Mouse (Mus musculus) heart, postnatal 36 days (tissue): ENCODE measurements around the gene Dnah10. TPM values are rescaled to one million over a fixed set of nuclear protein-coding genes. Genes with fewer than 3 reads are reported as not detected.
A peak's percentile ranks its signal among the peaks of the same experiment; 100 is the strongest.

Source experiments
- DNase-seq, 2 experiments: peaks; one replicate each; pipeline ENCODE4 v3.0.0; 2021 to 2022
- intact Hi-C: fragments of 180-260 bp; cut with DNase I; formaldehyde crosslinking; loops from one replicate; pipeline ENCODE4 v1.15.1; 2025
- total RNA-seq, 2 experiments: library from RNA; stranded (reverse); gene quantifications; 2 replicates each; pipeline ENCODE4 v1.2.3; 2021

Dnah10 gene
- total RNA-seq, 2 experiments from 2014 or later = 0.06 TPM; not detected in 1

DNA sequence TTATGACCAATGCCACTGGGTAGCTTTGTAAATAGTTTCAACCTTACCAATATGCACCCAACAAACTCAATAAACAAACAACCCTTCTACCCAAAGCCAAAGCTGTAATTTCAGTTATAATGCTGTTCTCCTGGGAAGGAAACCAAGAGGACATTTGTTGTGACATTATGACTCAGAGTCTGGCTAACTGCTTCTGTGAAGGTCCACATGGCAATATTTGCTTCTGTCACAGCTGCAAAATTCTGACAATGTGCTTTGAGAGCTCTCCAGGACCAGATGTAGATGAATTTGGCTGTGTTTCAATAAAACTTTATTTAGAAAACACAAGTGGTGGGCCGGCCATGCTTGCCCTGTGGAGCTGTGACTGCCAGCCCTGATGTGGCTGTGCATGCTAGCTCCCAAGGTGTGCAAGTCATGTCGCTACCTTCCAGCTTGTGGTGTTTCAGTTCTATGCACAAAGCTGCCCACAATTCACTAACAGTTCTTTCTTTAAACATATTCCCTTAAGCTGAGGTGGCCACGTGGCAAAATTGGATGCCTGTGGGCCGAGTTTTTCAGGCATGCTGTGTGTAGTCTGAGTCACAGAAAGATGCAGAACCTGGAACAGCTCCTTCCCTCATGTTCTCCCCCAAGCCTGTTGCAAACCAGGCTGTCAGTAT, 85.0 kb downstream of the Dnah10 start:
- intact Hi-C loops = no loop called here
- DNase-seq = peak; percentile 11 to 29

DNA sequence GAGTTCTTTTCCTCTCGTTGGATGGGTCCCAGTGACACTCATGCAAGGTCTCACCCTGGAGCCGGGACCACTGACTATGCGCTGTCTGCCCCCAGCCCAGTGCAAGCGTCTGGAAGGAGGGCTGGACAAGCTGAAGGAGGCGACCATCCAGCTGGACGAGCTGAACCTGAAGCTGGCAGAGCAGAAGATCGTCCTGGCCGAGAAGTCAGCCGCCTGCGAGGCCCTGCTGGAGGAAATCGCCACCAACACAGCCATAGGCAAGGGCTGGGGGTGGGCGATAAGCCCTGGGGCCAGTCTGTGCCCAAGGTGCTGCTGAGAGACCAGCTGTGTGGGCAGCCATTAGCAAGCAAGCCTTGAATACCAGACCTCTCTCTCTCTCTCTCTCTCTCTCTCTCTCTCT, 87.6 kb downstream of the Dnah10 start:
- intact Hi-C loops = no loop called here
- DNase-seq = no peak

DNA sequence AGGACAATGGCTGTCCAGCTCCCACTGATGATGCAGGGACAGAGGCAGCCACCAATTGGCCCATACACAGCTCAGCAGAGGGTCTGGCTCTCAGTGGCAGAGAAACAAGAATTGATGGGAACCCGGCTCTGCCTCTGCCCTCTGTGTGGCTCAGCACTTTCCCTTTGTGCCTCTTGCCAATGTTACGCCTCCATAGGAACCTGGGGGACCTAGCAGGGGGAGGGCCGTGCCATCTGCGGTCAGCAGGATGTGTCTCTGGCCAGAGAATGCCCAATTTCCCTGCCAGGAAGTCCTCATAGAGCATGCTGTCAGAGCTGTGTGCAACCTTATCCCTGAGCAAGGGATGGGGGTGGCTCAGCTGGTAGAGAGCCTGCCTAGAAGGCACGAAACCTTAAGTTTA, 89.9 kb downstream of the Dnah10 start:
- intact Hi-C loops = no loop called here
- no peak for DNase-seq

DNA sequence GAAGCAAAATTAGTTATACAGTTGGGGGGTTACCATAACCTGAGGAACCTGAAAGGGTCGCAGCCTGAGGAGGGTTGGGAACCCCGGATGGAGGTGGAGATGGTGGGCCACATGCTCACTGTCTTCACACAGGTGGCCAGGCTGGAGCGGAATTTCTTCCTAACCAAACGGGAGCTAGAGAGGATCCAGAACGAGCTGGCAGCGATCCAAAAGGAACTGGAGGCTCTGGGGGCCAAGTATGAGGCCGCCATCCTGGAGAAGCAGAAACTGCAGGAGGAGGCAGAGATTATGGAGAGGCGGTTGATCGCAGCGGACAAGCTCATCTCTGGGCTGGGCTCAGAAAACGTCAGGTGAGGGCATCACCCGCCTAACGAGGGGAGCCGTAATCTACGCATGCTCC, 92.2 kb downstream of the Dnah10 start:
- DNase-seq = no peak
- intact Hi-C loops = no loop called here

DNA sequence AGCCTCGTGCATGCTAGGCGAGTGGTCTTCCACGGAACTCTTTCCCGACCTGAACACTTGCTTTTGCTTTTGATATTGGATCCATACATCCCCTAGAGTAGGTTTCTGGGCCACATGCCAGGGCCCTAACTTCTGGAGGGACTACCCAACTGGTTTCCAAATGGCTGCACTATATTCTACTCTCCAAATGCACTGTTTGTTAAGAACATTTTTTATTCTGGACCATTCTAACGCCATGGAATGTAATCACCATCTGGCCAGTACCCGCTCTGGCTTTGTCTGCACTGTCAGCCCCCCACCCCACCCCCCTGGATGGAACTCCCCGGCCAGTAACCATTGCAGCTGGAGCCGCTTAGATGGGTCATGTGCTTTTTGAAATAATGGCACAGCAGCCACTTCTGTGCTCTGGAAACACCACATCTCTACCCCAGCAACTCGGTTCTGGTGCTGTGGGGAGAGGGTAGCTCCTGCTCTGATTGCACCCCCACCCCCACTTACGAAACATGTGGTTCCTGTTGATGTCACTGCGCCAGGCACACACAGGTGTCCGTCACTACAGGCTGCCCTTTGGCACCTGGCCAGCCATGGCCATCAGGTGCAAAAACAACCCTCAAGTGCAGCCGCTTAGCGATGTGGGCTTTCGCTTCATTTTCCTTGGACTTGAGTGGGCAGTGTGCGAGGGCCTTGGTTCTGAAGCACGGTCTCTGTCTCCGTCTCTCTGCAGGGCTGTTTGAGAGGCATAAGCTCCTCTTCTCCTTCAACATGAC, 97.4 kb downstream of the Dnah10 start:
- no peak for DNase-seq
- intact Hi-C loops = no loop called here

DNA sequence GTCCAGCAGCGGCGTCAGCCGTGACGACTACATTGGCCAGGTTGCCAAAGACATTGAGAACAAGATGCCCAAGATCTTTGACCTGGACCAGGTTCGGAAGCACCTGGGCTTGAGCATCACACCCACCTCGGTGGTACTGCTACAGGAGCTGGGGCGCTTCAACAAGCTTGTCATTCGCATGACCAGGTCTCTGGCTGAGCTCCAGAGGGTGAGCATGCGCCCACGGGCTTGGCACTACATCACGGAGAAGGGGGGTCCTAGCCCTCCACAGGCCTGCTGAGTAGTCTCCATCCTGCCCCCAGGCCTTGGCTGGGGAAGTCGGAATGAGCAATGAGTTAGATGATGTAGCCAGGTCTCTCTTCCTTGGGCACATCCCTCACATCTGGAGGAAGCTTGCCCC, 105.4 kb downstream of the Dnah10 start:
- intact Hi-C loops = no loop called here
- DNase-seq = no peak

DNA sequence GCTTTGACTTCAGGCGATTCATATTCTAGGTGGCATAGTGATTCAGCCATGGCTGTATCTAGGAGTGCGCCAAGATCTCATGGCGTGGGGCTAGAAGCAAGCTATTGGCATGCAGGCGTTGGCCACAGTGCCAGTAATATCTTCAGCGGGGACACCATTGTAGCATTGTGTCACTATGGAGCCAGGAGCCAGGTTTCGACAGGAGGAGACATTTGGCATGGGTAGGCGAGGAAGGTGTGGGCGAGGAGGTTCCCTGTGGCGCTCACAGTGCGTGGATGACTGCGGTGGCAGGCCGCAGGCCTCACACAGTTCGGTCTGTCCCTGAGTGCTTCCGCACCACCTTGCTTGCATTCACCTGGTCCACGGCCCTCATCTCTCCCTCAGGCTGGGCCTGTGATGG, 110.3 kb downstream of the Dnah10 start:
- no peak for DNase-seq
- intact Hi-C loops = no loop called here

DNA sequence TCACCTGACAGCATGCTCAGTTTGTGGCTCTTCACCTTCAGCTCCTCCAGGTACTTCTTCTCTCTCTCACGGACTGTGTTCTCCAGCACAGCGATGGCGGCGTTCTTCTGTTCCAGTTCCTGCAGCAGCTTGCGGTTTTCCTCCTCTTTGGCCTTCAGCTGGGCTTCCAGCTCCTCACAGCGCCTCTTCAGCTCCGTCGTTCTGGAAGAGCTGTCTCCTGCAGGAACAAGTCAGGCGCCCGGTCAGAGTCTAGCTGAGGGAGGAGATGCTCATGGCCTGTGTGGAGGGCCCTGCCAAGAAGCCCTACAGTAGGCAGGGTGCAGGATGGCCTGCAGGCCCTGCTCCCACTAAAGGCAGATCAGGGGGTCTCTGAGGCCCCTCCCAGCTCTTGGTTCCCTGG, 111.2 kb downstream of the Dnah10 start:
- intact Hi-C loops = no loop called here
- DNase-seq = no peak

DNA sequence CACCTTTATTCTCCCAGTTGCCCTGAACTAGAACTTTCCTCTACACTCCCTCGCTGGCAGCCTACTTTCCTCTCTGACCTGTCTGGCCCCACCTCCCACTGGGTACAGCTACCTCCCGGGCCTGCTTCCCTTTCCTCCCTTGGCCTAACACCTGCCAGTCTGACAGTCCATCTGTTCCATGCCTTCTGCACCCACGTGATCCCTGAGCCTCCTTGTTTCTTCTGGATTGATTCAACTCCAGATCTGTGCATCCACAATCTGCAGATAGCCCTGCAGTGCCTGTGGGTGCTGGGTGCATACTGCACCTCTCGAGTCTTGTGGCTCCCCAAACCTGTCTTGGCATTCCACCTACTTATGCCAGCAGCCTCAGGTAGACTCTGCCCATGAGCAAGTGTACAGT, 111.7 kb downstream of the Dnah10 start:
- intact Hi-C loops = no loop called here
- DNase-seq = no peak

DNA sequence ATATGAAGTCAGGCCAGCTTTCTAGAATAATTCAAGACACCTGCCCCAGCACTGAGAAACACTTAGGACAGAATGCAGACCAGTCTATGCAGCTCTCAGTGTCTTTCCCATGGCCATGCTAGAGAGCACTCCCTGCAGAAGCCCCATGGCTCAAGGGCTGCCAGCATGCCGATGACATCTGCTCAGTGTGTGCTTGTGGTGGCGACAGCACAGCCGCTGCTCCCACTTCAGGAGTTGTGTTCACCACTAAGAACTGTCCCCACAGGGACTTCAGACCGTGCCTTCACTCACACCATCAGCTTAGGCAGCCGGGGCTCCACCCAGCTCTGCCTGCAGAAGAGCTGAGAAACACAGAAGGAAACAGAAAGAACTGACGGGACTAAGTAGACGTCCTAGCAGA, 115.3 kb downstream of the Dnah10 start:
- intact Hi-C loops = no loop called here
- no peak for DNase-seq

DNA sequence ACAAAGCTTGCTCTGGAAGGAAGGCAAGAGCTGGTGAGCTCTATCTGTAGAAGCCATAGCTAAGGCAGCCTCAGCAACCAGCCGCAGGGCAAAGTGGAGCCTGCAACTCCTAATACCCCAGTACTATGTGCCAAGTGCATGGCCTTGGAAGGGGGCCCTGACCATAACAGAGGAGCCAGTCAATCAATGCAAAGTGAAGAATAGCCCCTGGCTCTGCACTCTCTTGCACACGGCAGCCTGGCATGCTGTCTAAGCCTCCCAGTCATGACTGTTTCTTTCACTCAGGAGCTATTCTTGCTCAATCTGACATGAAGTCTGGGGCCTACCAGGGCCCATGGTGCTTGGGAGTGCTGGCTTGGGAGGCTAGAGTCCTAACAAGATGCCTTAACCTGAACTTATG, 115.8 kb downstream of the Dnah10 start:
- intact Hi-C loops = no loop called here
- DNase-seq = no peak

DNA sequence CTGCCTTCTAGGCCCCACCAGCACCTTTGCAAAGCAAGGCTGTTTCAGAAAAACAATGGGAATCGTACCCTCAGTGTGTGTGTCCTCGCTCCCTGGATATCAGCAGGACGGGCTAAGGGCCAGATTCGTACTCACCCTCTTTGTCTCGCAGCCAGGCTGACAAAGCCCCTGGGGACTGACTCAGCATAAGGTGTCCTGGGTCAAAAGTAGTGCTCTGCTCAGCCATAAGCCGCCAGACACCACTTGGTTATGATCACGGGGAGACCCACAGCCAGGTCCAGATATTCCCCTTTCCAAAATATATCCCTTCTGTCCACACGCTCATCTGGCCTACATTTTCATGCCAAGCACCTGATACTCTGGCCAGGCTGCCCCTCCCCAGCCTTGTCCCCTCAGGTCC, 118.5 kb downstream of the Dnah10 start:
- intact Hi-C loops = no loop called here
- DNase-seq = peak; percentile 13 to 43

DNA sequence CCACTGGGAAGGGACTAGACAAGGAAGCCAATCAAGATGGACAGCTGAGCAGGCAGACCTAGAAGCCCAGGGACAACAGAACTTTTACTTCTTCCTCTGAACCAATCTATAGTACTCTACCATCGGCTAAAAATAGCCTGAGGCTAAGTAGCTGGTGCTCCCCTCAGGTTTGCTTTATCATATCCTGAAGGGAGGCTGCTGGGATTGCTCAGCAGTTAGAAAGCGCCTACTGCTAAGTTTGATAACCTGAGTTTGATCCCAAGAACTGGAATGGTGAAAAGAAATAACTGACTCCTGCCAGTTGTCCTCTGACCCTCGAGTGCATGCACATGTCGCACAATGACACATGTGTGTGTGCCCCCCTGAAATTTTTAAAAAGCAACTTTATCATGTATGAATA, 120.0 kb downstream of the Dnah10 start:
- intact Hi-C loops = no loop called here
- no peak for DNase-seq

DNA sequence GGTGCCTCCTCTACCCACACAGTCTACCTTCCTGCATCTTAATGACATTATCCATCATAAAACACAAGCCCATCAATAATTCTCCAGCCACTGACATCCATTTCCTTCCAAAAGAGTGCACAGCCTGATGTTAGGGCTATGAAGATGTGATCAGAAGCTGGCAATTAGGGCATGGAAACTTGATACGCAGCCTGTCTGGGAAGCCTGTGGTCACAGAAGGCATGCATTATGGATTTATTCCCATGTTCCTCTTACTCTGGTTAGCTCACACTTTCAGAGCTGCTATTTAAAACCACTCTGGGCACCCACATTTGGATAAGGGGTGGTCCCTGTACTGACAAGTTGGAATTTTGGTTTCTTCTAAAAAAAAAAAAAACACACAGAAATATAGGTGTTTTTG, 122.1 kb downstream of the Dnah10 start:
- DNase-seq = no peak
- intact Hi-C loops = no loop called here

DNA sequence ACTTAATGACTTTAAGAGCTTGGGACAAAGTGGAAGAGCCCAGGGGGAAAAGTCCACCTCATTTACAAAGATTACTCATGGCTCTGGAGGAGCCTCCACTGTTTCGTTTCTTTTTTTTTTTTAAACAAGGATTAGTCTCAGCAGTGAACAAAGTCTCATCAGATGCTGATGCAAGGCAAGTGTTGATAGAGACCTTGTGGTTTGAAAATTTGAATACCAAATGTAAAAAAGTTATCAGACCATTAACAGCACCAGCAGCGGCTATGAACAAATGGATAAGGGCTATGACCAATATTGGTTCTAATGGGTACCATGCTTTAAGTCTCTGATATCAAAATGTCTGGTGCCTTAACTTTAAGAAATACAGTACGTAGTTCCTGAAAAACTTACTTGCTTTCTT, 124.1 kb downstream of the Dnah10 start:
- intact Hi-C loops = no loop called here
- DNase-seq = no peak

DNA sequence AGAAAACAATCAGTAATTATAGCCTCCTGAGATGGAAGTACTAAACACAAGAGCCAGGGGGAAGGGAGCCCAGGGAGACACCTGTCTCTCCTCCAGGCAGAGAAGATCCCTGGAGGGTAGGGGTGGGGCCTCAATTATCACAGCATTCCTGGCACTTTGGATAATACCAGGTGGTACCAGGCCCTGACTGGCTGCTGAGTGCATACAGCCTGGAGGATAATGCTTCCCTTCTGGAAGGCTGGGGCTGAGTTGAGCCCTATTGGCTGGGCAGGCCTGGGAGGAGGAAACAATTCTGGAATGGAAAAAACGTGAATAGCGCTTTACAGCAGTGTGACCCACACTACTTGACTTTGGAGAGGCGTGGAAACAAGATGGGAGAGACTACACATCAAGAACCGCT, 126.7 kb downstream of the Dnah10 start:
- DNase-seq = no peak
- intact Hi-C loops = no loop called here

DNA sequence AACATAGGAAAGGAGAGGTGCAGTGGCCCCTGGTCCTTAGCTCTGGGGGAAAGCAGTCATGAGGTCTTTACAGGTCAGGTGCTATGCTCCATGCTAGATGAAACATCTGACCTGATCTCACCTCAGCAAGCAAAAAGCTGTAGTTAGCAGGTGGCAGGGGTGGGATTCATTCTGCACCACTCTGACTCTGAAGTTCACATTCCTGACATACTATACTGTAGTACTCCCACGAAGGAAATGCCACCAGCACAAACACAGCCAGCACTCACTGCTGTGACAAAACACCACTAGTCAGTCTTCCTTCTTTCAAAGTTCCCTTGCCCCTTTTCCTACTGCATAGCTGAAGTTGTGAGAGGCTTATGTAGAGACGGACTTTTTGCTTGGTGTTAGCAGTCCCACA, 127.4 kb downstream of the Dnah10 start:
- no peak for DNase-seq
- intact Hi-C loops = no loop called here

DNA sequence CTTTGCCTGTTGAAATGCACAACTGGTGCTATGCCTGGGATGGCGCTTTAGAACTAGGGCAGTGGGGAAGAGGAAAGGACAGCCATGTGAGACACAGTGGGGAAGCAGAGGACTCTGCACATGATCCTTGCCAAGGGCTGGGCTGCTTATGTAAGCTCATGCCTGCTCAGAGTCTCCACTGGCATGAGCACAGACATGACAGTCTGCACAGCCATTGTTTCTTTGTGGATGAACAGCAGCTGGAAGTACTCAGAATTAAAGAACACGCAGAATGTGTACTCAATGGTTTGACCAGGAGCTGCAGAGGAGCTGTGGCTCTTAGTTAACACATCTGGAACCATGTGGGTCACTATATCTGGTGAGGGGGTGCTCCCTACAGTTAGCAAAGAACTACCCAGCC, 128.2 kb downstream of the Dnah10 start:
- intact Hi-C loops = no loop called here
- no peak for DNase-seq

DNA sequence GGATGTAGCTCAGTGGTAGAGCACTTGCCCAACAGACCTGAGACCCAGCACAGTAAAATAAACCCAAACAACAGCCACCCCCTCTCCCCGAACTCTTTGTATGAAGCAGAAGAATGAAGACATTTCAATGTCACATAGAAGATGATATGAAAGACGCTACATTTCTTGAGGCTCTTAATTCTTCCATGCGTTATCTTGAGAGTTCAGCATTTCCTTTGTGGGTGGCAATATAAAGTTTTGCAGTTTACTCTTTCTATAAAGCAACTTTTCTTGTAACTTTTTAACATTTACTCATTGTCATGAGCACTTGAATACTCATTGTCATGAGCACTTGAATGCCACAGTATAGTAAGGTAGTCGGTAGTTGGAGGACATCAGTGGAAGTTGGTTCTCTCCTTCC, 129.3 kb downstream of the Dnah10 start:
- intact Hi-C loops = no loop called here
- DNase-seq = no peak

DNA sequence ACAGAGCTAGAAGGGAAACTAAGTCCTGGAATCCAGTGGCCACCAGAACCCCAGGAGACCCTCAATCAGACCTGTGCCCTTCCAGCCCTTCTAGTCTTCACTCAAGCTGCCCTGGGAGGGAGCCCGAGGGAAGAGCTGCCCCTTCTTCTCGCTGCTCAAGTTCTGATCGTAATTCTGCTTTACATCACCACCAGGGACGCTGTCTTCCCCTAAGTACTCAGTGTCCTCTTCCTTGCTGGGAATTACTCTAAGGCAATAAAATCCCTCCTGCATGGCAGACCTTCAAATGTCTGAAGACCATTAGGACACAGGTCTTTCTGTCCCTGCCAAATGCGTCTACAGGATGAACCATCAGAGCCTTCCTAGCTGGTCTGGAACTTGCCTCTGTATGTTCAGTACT, 135.1 kb downstream of the Dnah10 start:
- intact Hi-C loops = loop anchor here (5.0 kb wide), 2 partner anchors 238 to 428 kb away; no protein-coding TSS in a partner anchor
- DNase-seq = no peak

DNA sequence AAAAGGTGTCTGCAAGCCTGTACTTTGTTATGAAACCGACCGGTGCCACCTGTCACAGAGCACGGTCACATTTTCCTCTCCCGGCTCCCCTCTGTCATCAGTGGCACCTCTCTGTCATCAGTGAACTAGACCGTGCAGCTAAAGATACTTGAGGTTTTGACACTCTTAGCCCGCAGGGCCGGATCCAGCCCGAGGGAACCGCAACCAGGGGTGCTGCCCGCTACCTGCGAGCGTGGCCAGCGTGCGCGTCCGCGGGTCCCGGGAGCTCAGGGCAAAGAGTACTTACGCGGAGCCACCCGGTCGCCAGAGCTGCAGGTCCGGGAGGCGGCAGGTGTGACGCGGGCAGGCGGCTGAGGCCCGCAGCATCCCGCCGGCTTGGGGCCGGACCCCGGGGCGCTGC, 136.6 kb downstream of the Dnah10 start:
- intact Hi-C loops = loop anchor here (5.0 kb wide), 2 partner anchors 239 to 429 kb away; no protein-coding TSS in a partner anchor
- peak; percentile 8 to 18 for DNase-seq
